Mouse (Mus musculus) lung, adult 2 months (tissue): ENCODE measurements at regions not wholly inside any gene's neighbourhood (a gene's known extent, or its start where the extent isn't known, plus 50 kb on each side); places are given as distances from the start of the nearest gene placed in this dataset.

Experiments
- DNase-seq: peaks from one replicate; pipeline ENCODE4 v3.0.0; 2022
- H3K4me1 ChIP-seq: fragments of 200-500 bp; 2 replicates; pipeline ENCODE4 v1.6.1; 2011; ENCODE audit warnings: low read length; ENCODE audit not compliant: control insufficient read depth, insufficient read depth
- H3K4me3 ChIP-seq: fragments of 200-500 bp; replicated peaks from 2 replicates; pipeline ENCODE3; 2011; ENCODE audit warnings: low read depth, mild to moderate bottlenecking, control low read depth, low read length; ENCODE audit errors: extremely low read depth
- CTCF ChIP-seq: fragments of 200-500 bp; IDR thresholded peaks from 2 replicates; pipeline ENCODE4 v1.5.1; 2011; ENCODE audit warnings: mild to moderate bottlenecking, low read length, control low read depth; ENCODE audit not compliant: insufficient read depth
- POLR2A ChIP-seq: fragments of 200-500 bp; IDR thresholded peaks from 2 replicates; pipeline ENCODE4 v1.6.1; 2011; ENCODE audit warnings: low read depth, mild to moderate bottlenecking, control low read depth, low read length, borderline replicate concordance; ENCODE audit errors: extremely low read depth
- WGBS: fragments of 180-500 bp; shearing (Covaris S2); methylation state at CpG from one replicate; pipeline ENCODE4 v1.1.7; 2018; 5-methylcytosine and 5-hydroxymethylcytosine counted together

DNA sequence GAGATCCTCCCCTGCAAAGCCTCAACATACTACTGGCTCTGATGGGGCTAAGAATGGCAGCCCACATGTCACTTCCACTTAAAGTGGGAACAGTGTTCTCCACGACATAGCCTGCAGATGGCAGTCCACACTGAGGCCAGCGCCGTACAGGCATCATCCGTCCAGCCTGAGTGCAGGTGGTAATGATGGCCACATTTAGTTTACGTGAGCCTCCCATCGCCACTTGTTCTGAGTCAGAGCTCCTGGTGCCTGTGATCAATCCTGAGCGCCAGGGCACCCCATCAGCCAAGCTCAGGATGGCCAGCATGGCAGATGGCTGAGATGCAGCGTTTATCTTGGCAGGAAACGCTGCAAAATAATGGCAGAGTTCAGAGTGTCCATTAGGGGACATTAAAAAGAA is 159.6 kb downstream of the Adgrd1 start:
- 61% methylated on average over 9 of the region's 9 CpGs for whole genome bisulfite sequencing
- H3K4me3 ChIP-seq: no peak overlapping the region
- peak; percentile 51; the same call in 1 of the 2 replicates for TF ChIP-seq CTCF
- no peak for TF ChIP-seq POLR2A
- H3K4me1 ChIP-seq: peaks cover 5% of the 10 kb centered on the region
- no peak for DNase-seq

DNA sequence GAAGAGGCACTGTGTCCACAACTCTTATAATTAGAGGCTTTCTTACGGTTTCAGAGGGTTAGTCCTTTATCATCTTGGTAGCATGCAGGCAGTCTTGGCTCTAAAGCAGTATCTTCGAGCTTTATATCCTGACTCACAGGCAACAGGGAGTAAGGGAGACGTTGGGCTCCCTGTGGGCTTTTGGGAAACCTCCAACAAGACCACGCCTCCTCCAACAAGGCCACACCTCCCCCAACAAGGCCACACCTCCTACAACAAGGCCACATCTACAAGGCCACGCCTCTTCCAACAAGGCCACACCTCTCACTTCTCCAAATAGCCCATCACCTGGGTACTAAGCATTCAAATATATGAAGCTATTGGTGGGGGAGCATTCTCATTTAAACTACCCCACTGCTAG is 160.7 kb downstream of the Adgrd1 start:
- DNase-seq: no peak
- TF ChIP-seq POLR2A (no peak), CTCF (no peak)
- Histone ChIP-seq H3K4me3 (no peak overlapping the region), H3K4me1 (peaks cover 5% of the 10 kb centered on the region)
- WGBS: 66% methylated on average over 5 of the region's 5 CpGs

DNA sequence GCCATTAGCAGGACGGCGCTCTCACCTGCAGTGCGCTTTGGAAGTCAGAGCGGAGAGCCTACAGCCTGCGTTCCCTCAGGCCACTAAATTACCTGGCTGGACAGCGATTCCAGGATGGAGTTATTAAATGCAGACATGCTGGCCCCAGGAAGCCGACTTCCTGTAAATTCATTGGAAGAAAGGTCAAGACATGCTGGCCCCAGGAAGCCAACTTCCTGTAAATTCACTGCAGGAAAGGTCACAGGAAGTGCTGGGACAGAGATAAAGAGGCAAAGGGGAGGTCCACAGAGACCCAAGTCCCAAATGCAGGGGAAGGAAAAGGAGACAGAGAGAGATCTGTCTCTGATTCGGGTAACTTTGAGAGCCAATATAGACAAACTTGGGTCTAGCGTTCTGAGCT is 164.1 kb downstream of the Adgrd1 start:
- 45% methylated on average over 9 of the region's 9 CpGs for WGBS
- H3K4me1 ChIP-seq: peaks cover 9% of the 10 kb centered on the region
- DNase-seq: peak; percentile 5
- no peak for TF ChIP-seq CTCF
- no peak for TF ChIP-seq POLR2A
- H3K4me3 ChIP-seq: no peak overlapping the region

- no peak for DNase-seq
- TF ChIP-seq POLR2A: no peak
- Histone ChIP-seq H3K4me3 (no peak overlapping the region), H3K4me1 (peaks cover 9% of the 10 kb centered on the region)
- 33% methylated on average over 9 of the region's 9 CpGs for WGBS
These were observed 166.6 kb downstream of the Adgrd1 start for GRCm38 (mm10) chr5:129263118-129263517.

DNA sequence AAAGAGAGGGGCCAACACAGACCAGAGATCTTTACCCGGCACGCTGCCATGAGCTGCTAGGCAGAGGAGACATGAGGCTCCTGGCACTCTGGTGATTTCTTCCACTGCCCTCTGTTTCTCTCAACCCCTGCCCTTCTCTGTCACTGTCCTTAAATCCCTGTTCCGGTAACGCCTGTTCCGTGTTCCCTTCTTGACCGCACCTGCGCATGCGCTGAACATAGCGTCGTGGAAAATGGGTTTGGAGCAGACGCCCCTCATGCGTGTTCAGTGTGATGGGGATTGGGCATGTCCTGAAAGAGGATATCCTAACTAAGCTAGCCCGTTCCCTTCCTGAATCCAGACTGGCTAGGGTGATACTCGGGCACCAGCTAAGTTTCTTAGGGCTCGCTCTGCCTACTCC is 167.8 kb downstream of the Adgrd1 start:
- no peak overlapping the region for H3K4me3 ChIP-seq
- no peak for TF ChIP-seq CTCF
- TF ChIP-seq POLR2A: no peak
- peaks cover 9% of the 10 kb centered on the region for H3K4me1 ChIP-seq
- WGBS: 94% methylated on average over 15 of the region's 15 CpGs
- no peak for DNase-seq

GRCm38 (mm10) chr5:129268456-129268855 is 171.9 kb downstream of the Adgrd1 start:
- TF ChIP-seq CTCF (no peak), POLR2A (no peak)
- WGBS: 36% methylated on average over 9 of the region's 9 CpGs
- DNase-seq: no peak
- Histone ChIP-seq H3K4me3 (no peak overlapping the region), H3K4me1 (no peaks in the 10 kb centered on the region)

DNA sequence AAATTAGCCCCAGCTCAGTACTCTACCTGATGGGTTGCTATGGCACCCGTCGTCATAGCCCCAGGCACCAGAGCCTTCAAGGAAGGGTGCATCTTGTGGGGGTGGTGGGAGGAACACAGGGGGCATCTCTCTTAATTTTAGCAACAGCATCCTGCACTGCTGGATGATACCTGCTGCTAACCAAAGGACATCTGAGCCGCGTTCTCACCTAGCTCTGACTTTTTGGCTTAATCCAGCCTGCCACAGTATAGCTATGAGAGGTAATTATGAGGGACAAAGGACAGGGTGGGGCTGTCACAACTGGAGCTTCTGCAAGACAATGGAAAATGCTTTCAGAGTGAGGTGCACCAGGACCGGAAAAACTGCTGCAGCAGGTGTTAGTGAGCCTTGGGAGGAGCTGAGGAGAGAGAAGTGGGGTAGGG is 173.5 kb downstream of the Adgrd1 start:
- TF ChIP-seq CTCF (no peak), POLR2A (no peak)
- WGBS: 36% methylated on average over 5 of the region's 5 CpGs
- H3K4me1 ChIP-seq: no peaks in the 10 kb centered on the region
- DNase-seq: no peak
- H3K4me3 ChIP-seq: no peak overlapping the region

GRCm38 (mm10) chr5:129281406-129281805 is 184.9 kb downstream of the Adgrd1 start:
- WGBS: 40% methylated on average over 2 of the region's 2 CpGs
- Histone ChIP-seq H3K4me3 (no peak overlapping the region), H3K4me1 (no peaks in the 10 kb centered on the region)
- no peak for TF ChIP-seq CTCF
- TF ChIP-seq POLR2A: no peak
- no peak for DNase-seq

DNA sequence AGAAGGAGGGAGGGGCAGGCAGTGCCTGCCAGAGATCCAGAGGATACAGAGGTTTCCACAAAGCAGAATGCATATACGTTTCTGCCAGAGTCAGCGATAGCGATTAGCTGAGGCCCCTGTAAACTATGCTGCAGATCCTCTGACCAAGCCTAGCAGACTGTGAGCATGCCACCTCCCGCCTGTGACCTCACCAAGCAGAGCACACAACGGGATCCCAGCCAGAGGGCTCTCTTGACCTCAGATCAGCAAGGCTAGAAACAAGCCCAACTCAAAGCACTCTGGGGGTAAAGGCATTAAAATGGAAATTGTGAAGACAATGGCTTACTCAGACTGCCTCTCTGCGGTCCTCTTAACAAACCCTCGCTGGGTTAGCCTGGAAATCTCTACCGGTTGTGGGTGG is 185.6 kb downstream of the Adgrd1 start:
- no peak for TF ChIP-seq POLR2A
- no peak for TF ChIP-seq CTCF
- WGBS: 18% methylated on average over 8 of the region's 8 CpGs
- DNase-seq: no peak
- Histone ChIP-seq H3K4me1 (no peaks in the 10 kb centered on the region), H3K4me3 (no peak overlapping the region)

DNA sequence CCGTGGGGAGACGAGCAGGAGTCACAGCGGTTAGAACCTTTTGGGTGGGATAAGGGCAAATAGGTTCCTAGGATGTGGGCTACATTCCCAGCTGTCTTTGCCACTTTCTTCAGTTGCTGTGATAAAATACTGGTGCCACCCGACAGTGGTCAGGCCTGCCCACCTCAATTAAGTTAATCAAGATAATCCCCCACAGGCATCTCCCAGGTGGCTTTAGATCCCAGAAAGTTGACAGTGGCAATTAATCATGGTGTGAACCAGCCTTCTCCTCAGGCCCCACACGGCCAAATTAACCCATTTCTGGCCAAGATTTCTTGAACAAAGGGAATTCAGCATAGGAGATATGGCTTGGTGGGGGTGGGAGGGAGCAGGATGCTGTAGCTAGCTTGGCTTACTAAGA is 186.3 kb downstream of the Adgrd1 start:
- WGBS: 33% methylated on average over 5 of the region's 5 CpGs
- no peaks in the 10 kb centered on the region for H3K4me1 ChIP-seq
- H3K4me3 ChIP-seq: no peak overlapping the region
- no peak for DNase-seq
- TF ChIP-seq POLR2A (no peak), CTCF (no peak)
